Mouse (Mus musculus): Measurements from ENCODE around the gene Lamtor5.
"Not testable (repeated sequence)": the region's sequence is repeated elsewhere in the genome, so short reads cannot be mapped to it uniquely, and the experiment has no call there.

The Lamtor5 gene

GRCm38 (mm10) chr3:107266814-107267345 is 11.8 kb upstream of the Lamtor5 start:
- no peak for DNase-seq (ENCODE audit: low spot score in 2 of 2)

GRCm38 (mm10) chr3:107272433-107272832 is 6.2 kb upstream of the Lamtor5 start:
- no peak for DNase-seq (ENCODE audit: low spot score in 2 of 2)

GRCm38 (mm10) chr3:107273820-107274219 is 4.8 kb upstream of the Lamtor5 start:
- DNase-seq (ENCODE audit: low spot score in 2 of 2), result peak; percentile 27 to 65

GRCm38 (mm10) chr3:107275351-107275750 is 3.3 kb upstream of the Lamtor5 start:
- no peak for DNase-seq (ENCODE audit: low spot score in 2 of 2)

- no peak for DNase-seq (ENCODE audit: low spot score in 2 of 2)
Measured at GRCm38 (mm10) chr3:107275996-107276395, 2.7 kb upstream of the Lamtor5 start.

GRCm38 (mm10) chr3:107276626-107277025 is 2.0 kb upstream of the Lamtor5 start:
- no peak for DNase-seq (ENCODE audit: low spot score in 2 of 2)

GRCm38 (mm10) chr3:107286123-107286522 is 7.5 kb downstream of the Lamtor5 start:
- DNase-seq (ENCODE audit: low spot score in 2 of 2), result no peak

- DNase-seq (ENCODE audit: low spot score in 2 of 2), result no peak
Measured at GRCm38 (mm10) chr3:107287346-107287745, 8.7 kb downstream of the Lamtor5 start.

- no peak for DNase-seq (ENCODE audit: low spot score in 2 of 2)
Measured at GRCm38 (mm10) chr3:107290764-107291381, 12.2 kb downstream of the Lamtor5 start, which contains the start of gene Slc16a4. TSS of gene Slc16a4 (plus strand) at chr3:107291230.

- no peak for DNase-seq (ENCODE audit: low spot score in 2 of 2)
Measured at GRCm38 (mm10) chr3:107295672-107296360, 17.2 kb downstream of the Lamtor5 start.

GRCm38 (mm10) chr3:107296917-107297316 is 18.3 kb downstream of the Lamtor5 start:
- DNase-seq (ENCODE audit: low spot score in 2 of 2), result not testable (repeated sequence)

GRCm38 (mm10) chr3:107317338-107317737 is 38.7 kb downstream of the Lamtor5 start:
- DNase-seq (ENCODE audit: low spot score in 2 of 2), result no peak

- no peak for DNase-seq (ENCODE audit: low spot score in 2 of 2)
Measured at GRCm38 (mm10) chr3:107321141-107321540, 42.5 kb downstream of the Lamtor5 start.

GRCm38 (mm10) chr3:107321776-107322175 is 43.1 kb downstream of the Lamtor5 start:
- no peak for DNase-seq (ENCODE audit: low spot score in 2 of 2)

- DNase-seq (ENCODE audit: low spot score in 2 of 2), result no peak
Measured at GRCm38 (mm10) chr3:107326442-107326841, 47.8 kb downstream of the Lamtor5 start.

- DNase-seq (ENCODE audit: low spot score in 2 of 2), result peak in 1 of 2 experiments; percentile 3
Measured at GRCm38 (mm10) chr3:107330503-107331424, 52.1 kb downstream of the Lamtor5 start.

GRCm38 (mm10) chr3:107331746-107332126 is 53.1 kb downstream of the Lamtor5 start:
- no peak for DNase-seq (ENCODE audit: low spot score in 2 of 2)

GRCm38 (mm10) chr3:107332127-107332959 is 53.7 kb downstream of the Lamtor5 start:
- DNase-seq (ENCODE audit: low spot score in 2 of 2), result peak; percentile 19 to 46

GRCm38 (mm10) chr3:107332960-107333380 is 54.3 kb downstream of the Lamtor5 start:
- DNase-seq (ENCODE audit: low spot score in 2 of 2), result peak; percentile 92 to 95
